Mouse (Mus musculus): ENCODE measurements around the gene Obsl1.

DNA sequence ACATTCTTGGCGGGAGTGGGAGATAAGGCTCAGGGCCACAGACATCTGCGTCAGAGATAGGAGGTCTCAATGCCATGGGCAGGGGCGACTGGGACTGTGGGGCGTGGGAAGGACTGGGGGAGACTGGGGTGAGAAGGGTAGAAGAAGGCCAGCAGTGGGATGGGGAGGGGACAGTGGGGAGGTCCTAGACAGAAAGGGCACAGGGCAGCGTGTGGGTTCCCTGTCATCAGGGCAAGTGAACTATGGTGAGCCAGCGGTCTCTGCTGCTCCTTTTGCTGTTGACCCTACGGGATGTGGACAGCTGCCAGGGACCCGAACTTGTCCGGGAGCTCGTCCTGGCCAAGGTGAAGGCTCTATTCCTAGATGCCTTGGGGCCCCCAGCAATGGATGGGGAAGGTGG lies 754 bp upstream of the Obsl1 start, which contains the start of gene Inha:
- TF ChIP-seq CTCF (IDR thresholded peaks at IDR 0.05; ENCODE audit: low read depth, low read length) = no peak
- TF ChIP-seq POLR2A (IDR thresholded peaks at IDR 0.05; ENCODE audit: extremely low read depth, insufficient read depth, low read length) = no peak

Measured in liver, adult 2 months (tissue).